Mouse (Mus musculus) cerebellum, adult 2 months (tissue): ENCODE data around the gene Itpr3.

Experiments
- CTCF ChIP-seq: fragments of 200-500 bp; IDR thresholded peaks from 2 replicates; pipeline ENCODE4 v1.5.1; 2011; ENCODE audit warnings: low read depth, mild to moderate bottlenecking, control low read depth, low read length, moderate library complexity, borderline replicate concordance; ENCODE audit not compliant: insufficient read depth
- POLR2A ChIP-seq: fragments of 200-500 bp; IDR thresholded peaks from 2 replicates; pipeline ENCODE4 v1.6.1; 2011; ENCODE audit warnings: low read length, control low read depth, borderline replicate concordance; ENCODE audit not compliant: insufficient read depth

GRCm38 (mm10) chr17:27048445-27049239, 8.5 kb upstream of the Itpr3 start:
- TF ChIP-seq CTCF: no peak
- TF ChIP-seq POLR2A: no peak
